In the genomic region with DNA sequence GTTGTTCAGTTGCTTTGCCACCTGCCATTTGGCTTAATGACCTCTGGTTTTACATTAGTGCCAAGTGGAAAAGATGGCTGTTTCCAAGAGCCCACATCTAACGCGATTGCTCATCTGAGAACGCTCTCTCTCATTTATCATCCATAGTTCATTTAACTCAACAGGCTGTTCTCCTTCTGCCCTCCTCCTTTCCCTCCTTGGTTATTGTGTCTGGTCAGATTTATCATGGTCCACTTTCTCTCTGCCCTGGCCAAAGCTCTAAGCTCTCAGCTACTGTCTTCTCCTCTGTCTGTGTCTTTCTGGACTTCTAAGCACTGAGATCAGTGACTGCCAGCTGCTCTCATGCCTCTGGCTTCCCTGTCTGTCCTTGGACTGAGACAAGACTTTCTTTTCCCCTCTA, we compare ENCODE assay signal across 21 mouse cellular contexts. TPM values are rescaled to one million over a fixed set of nuclear protein-coding genes. Genes with fewer than 3 reads are reported as not detected.
DNase-seq lines count a peak whose midpoint lies in the region; ATAC-seq lines count a peak whose summit lies in the region.
"Had no signal": no experiment of that assay in that cellular context is flagged by ENCODE, and none has a peak within 500 bp of the region (broad histone marks: within the 10 kb centered on the region; RNA-seq: fewer than 3 reads in every experiment).

No protein-coding gene starts in this region.

- no peaks in the 10 kb centered on the region for H3K4me1 ChIP-seq in heart, embryonic 11.5 days (ENCODE audit: control insufficient read depth, insufficient read depth, low read length)
- peaks cover 25% of the 10 kb centered on the region for H3K4me1 ChIP-seq in hindbrain, embryonic 16.5 days (ENCODE audit: control insufficient read depth, insufficient read depth, low read depth, low read length)

- H3K9me3 ChIP-seq in heart, embryonic 11.5 days (replicated peaks; ENCODE audit: control insufficient read depth, low read length) = no peaks in the 10 kb centered on the region
- no peaks in the 10 kb centered on the region for H3K9me3 ChIP-seq in hindbrain, embryonic 16.5 days (ENCODE audit: control insufficient read depth, low read length)
- H3K9me3 ChIP-seq: forebrain, embryonic 15.5 days; G1E; heart, embryonic 15.5 days; limb, embryonic 12.5 days; liver, embryonic 13.5 days; midbrain, embryonic 13.5 days had no signal

- 85% methylated on average over 3 of the region's 3 CpGs for WGBS in heart, embryonic 11.5 days (ENCODE audit: insufficient replicate concordance)
- whole genome bisulfite sequencing in hindbrain, embryonic 16.5 days = 52% methylated on average over 3 of the region's 3 CpGs

- intact Hi-C loops in gastrocnemius, postnatal 36 days (cut with DNase I) = no loop called here

- H3K4me2 ChIP-seq in heart, embryonic 11.5 days = no peak overlapping the region
- no peak overlapping the region for H3K4me2 ChIP-seq in hindbrain, embryonic 16.5 days (ENCODE audit: low read length)
- H3K4me2 ChIP-seq: forebrain, embryonic 15.5 days; heart, embryonic 15.5 days; limb, embryonic 12.5 days; liver, embryonic 13.5 days; midbrain, embryonic 13.5 days had no signal

- DNase-seq in heart, adult 11 months = peak; percentile 10
- peak; percentile 10 for DNase-seq in MN1 (ENCODE audit: low spot score)
- peak; percentile 34 for DNase-seq in Muller cell, postnatal 12 days (ENCODE audit: inconsistent ontology term)
- DNase-seq in ovary, postnatal 14 days (ENCODE audit: low spot score) = no peak
- no peak for DNase-seq in gastrocnemius, postnatal 36 days
- DNase-seq: cerebellum, adult 9-10 months; heart, adult 18-20 months; kidney, adult 11 months; layer of hippocampus, postnatal 36 days; liver, embryonic 13.5 days; right cerebral cortex, postnatal 25 days; thymus, postnatal 4 days had no signal

- no peak overlapping the region for H3K27ac ChIP-seq in heart, embryonic 11.5 days (ENCODE audit: low read depth, low read length)
- peak overlapping the region; percentile 60 for H3K27ac ChIP-seq in hindbrain, embryonic 16.5 days (ENCODE audit: low read depth, low read length)
- H3K27ac ChIP-seq: forebrain, embryonic 15.5 days; heart, embryonic 15.5 days; limb, embryonic 12.5 days; liver, embryonic 13.5 days; midbrain, embryonic 13.5 days had no signal

- no peak for ATAC-seq in heart, embryonic 11.5 days (replicated peaks; ENCODE audit: insufficient number of reproducible peaks, low FRiP score, low TSS enrichment)
- ATAC-seq in hindbrain, embryonic 16.5 days = peak; percentile 41; the same call in 1 of the 2 replicates
- ATAC-seq: forebrain, embryonic 15.5 days; midbrain, embryonic 13.5 days had no signal

- no peaks in the 10 kb centered on the region for H3K36me3 ChIP-seq in heart, embryonic 11.5 days (ENCODE audit: control insufficient read depth, insufficient read depth, low read length)
- H3K36me3 ChIP-seq in hindbrain, embryonic 16.5 days (ENCODE audit: control insufficient read depth, insufficient read depth, low read length) = no peaks in the 10 kb centered on the region
- H3K36me3 ChIP-seq: forebrain, embryonic 15.5 days; G1E; heart, embryonic 15.5 days; limb, embryonic 12.5 days; liver, embryonic 13.5 days; midbrain, embryonic 13.5 days had no signal

- H3K4me3 ChIP-seq in heart, embryonic 11.5 days (ENCODE audit: low read depth, low read length) = no peak overlapping the region
- H3K4me3 ChIP-seq in hindbrain, embryonic 16.5 days (ENCODE audit: low read length) = no peak overlapping the region
- H3K4me3 ChIP-seq: erythroblast, embryonic 14.5 days; forebrain, embryonic 15.5 days; heart, embryonic 15.5 days; limb, embryonic 12.5 days; liver, embryonic 13.5 days; midbrain, embryonic 13.5 days had no signal

- no peaks in the 10 kb centered on the region for H3K27me3 ChIP-seq in heart, embryonic 11.5 days (ENCODE audit: control insufficient read depth, insufficient read depth, low read length)
- no peaks in the 10 kb centered on the region for H3K27me3 ChIP-seq in hindbrain, embryonic 16.5 days (replicated peaks; ENCODE audit: control insufficient read depth, insufficient read depth, low read length)
- H3K27me3 ChIP-seq: forebrain, embryonic 15.5 days; heart, embryonic 15.5 days; limb, embryonic 12.5 days; liver, embryonic 13.5 days; midbrain, embryonic 13.5 days had no signal

- no peak overlapping the region for H3K9ac ChIP-seq in heart, embryonic 11.5 days (ENCODE audit: low read depth, low read length)
- H3K9ac ChIP-seq in hindbrain, embryonic 16.5 days (ENCODE audit: low read depth, low read length) = no peak overlapping the region
- H3K9ac ChIP-seq: forebrain, embryonic 15.5 days; heart, embryonic 15.5 days; limb, embryonic 12.5 days; liver, embryonic 13.5 days; midbrain, embryonic 13.5 days had no signal

RNA-seq across cellular contexts. Expression of gene Rnf182, which starts 35.8 kb away (rescaled TPM):
- 0.55 and 4.3 TPM in 2 replicates for polyA plus RNA-seq in heart, embryonic 11.5 days (2014; fragmentation: Nextera tagmentation; extraction: Ambion mirVana)
- 30.5 and 34.1 TPM in 2 replicates for polyA plus RNA-seq in hindbrain, embryonic 16.5 days (2015; fragmentation: Nextera tagmentation; extraction: Ambion mirVana)
- under 1 TPM; 0.08 to 0.27 TPM for total RNA-seq in gastrocnemius, postnatal 36 days (2021)
- total RNA-seq: heart, adult 18-20 months; megakaryocyte progenitor cell, adult 5-6 weeks had no signal
- polyA plus RNA-seq: erythroblast, embryonic 14.5 days; G1E had no signal

Comparison
In these comparisons a context has a peak if more than half of its experiments do, and no peak if none do; other contexts are left out.
1. DNase-seq: peak in heart, adult 11 months (single experiment), MN1 (single experiment) and Muller cell, postnatal 12 days (single experiment); none in ovary, postnatal 14 days (single experiment) and gastrocnemius, postnatal 36 days (0 of 2).